Mouse (Mus musculus) thymus, postnatal 4 days (tissue): ENCODE data around the gene Hic1.

Experiments
- DNase-seq: peaks from one replicate; pipeline ENCODE4 v3.0.0; 2021

The Hic1 gene

GRCm38 (mm10) chr11:75169405-75170080, at the start of gene Hic1:
Gene Hic1 (minus strand): TSS chr11:75169519.
- peak; percentile 35 for DNase-seq

GRCm38 (mm10) chr11:75214081-75214950, 45.0 kb upstream of the Hic1 start:
- no peak for DNase-seq

GRCm38 (mm10) chr11:75213372-75214080, 44.2 kb upstream of the Hic1 start:
- DNase-seq = peak; percentile 64

- DNase-seq = no peak
These were observed 43.6 kb upstream of the Hic1 start for GRCm38 (mm10) chr11:75212876-75213275.

- no peak for DNase-seq
These were observed 42.8 kb upstream of the Hic1 start for GRCm38 (mm10) chr11:75212031-75212667.

GRCm38 (mm10) chr11:75210755-75211154, 41.4 kb upstream of the Hic1 start:
- DNase-seq = no peak

GRCm38 (mm10) chr11:75210093-75210492, 40.8 kb upstream of the Hic1 start:
- no peak for DNase-seq

- DNase-seq = no peak
These were observed 40.0 kb upstream of the Hic1 start for GRCm38 (mm10) chr11:75209363-75209762.

GRCm38 (mm10) chr11:75206347-75206746, 37.0 kb upstream of the Hic1 start:
- no peak for DNase-seq

- no peak for DNase-seq
These were observed 35.2 kb upstream of the Hic1 start for GRCm38 (mm10) chr11:75204472-75204871.

- DNase-seq = no peak
These were observed 34.6 kb upstream of the Hic1 start for GRCm38 (mm10) chr11:75203926-75204325.

- DNase-seq = no peak
These were observed 32.4 kb upstream of the Hic1 start for GRCm38 (mm10) chr11:75201721-75202120.

- no peak for DNase-seq
These were observed 31.6 kb upstream of the Hic1 start for GRCm38 (mm10) chr11:75200935-75201334.

- DNase-seq = no peak
These were observed 30.6 kb upstream of the Hic1 start for GRCm38 (mm10) chr11:75199951-75200350.

GRCm38 (mm10) chr11:75198792-75199191, 29.5 kb upstream of the Hic1 start:
- no peak for DNase-seq

- peak; percentile 52 for DNase-seq
These were observed 28.6 kb upstream of the Hic1 start for GRCm38 (mm10) chr11:75197956-75198355.

- no peak for DNase-seq
These were observed 26.8 kb upstream of the Hic1 start for GRCm38 (mm10) chr11:75196131-75196530.

GRCm38 (mm10) chr11:75194850-75195461, 25.6 kb upstream of the Hic1 start:
- DNase-seq = peak; percentile 77

- peak; percentile 76 for DNase-seq
These were observed 25.0 kb upstream of the Hic1 start for GRCm38 (mm10) chr11:75194121-75194849.

GRCm38 (mm10) chr11:75193256-75194071, 24.1 kb upstream of the Hic1 start, which contains the start of gene Rtn4rl1:
Gene Rtn4rl1 (plus strand): TSS chr11:75193783.
- DNase-seq = peak; percentile 87
